Mouse (Mus musculus) heart, embryonic 12.5 days (tissue): ENCODE results near the gene Xirp1. TPM values are rescaled to one million over a fixed set of nuclear protein-coding genes. Genes with fewer than 3 reads are reported as not detected.
"Not testable (repeated sequence)": the region's sequence is repeated elsewhere in the genome, so short reads cannot be mapped to it uniquely, and the experiment has no call there.

Experiments used
- ATAC-seq: fragments of 200-750 bp; cut with Nextera tagmentation; 2 replicates; pipeline ENCODE4 v1.8.0; 2017; ENCODE audit warnings: moderate TSS enrichment, moderate library complexity; ENCODE audit not compliant: insufficient number of reproducible peaks, low FRiP score
- H3K27ac ChIP-seq: fragments of 300-500 bp; sonication (generic); 2 replicates; pipeline ENCODE4 v1.5.1; 2016; ENCODE audit warnings: mild to moderate bottlenecking, moderate library complexity; ENCODE audit not compliant: poor library complexity, severe bottlenecking
- H3K27me3 ChIP-seq: fragments of 300-500 bp; sonication (generic); replicated peaks from 2 replicates; pipeline ENCODE4 v1.6.1; 2016; ENCODE audit warnings: mild to moderate bottlenecking, moderate library complexity
- H3K36me3 ChIP-seq: fragments of 300-500 bp; sonication (generic); 2 replicates; pipeline ENCODE4 v1.6.1; 2016; ENCODE audit warnings: mild to moderate bottlenecking, moderate library complexity
- H3K4me1 ChIP-seq: fragments of 300-500 bp; sonication (generic); replicated peaks from 2 replicates; pipeline ENCODE4 v1.6.1; 2016; ENCODE audit warnings: mild to moderate bottlenecking
- H3K4me2 ChIP-seq: fragments of 300-500 bp; sonication (generic); 2 replicates; pipeline ENCODE4 v1.6.1; 2016; ENCODE audit warnings: mild to moderate bottlenecking, moderate library complexity
- H3K4me3 ChIP-seq: fragments of 300-500 bp; sonication (generic); 2 replicates; pipeline ENCODE4 v1.5.1; 2016; ENCODE audit warnings: mild to moderate bottlenecking
- H3K9ac ChIP-seq: fragments of 300-500 bp; sonication (generic); 2 replicates; pipeline ENCODE4 v1.6.1; 2016; ENCODE audit warnings: mild to moderate bottlenecking, moderate library complexity
- H3K9me3 ChIP-seq: fragments of 300-500 bp; sonication (generic); replicated peaks from 2 replicates; pipeline ENCODE4 v1.6.1; 2016; ENCODE audit warnings: mild to moderate bottlenecking, moderate library complexity
- WGBS: fragments of 180-500 bp; shearing (Covaris S2); methylation state at CpG from one replicate; pipeline ENCODE4 v1.1.7; 2016; 5-methylcytosine and 5-hydroxymethylcytosine counted together
- polyA plus RNA-seq: library from polyadenylated mRNA; unstranded; fragments of >200 nt; fragmentation: Nextera tagmentation; extraction: Ambion mirVana; gene quantifications from 2 replicates; pipeline ENCODE4 v1.2.1, GENCODE M21; 2016

Gene Xirp1
- polyA plus RNA-seq, 1 experiment from 2014 or later = 82.9 TPM

DNA sequence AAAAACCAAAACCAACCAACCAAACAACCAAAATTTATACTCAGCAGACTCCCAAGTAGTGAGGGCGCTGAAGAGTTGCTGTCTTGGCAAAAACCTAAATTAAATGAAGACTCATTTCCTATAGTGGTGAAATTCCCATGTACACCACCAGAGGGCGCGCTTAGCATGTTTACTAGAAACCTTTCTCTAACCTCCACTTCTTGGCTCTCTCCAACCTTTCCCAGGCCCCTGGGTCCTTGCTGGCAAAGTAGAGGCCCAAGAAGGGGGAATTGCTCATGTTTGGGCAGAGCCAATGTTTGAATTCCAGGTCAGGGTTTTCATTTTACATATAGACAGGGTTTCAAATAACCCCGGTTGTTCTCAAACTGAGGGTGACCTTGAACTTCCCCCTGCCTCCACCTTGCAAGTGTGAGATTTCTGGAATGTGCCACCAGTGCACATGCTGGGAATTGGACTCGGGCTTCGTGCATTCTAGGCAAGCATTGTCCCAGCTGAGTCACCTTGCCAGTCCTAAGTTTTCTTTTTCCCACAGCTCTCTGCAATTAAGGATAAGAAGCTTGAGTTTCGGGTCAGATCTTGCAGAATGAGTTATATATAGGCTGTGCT lies 3.0 kb downstream of the Xirp1 start:
- Histone ChIP-seq H3K9ac (peak overlapping the region; percentile 66), H3K4me3 (peak overlapping the region; percentile 68), H3K27me3 (no peaks in the 10 kb centered on the region), H3K36me3 (peaks cover 44% of the 10 kb centered on the region), H3K4me2 (peak overlapping the region; percentile 73), H3K27ac (peak overlapping the region; percentile 99), H3K9me3 (no peaks in the 10 kb centered on the region), H3K4me1 (peaks cover 52% of the 10 kb centered on the region)
- 24% methylated on average over 7 of the region's 7 CpGs for WGBS
- no peak for ATAC-seq

GRCm38 (mm10) chr9:120016956-120017355 lies 6.4 kb downstream of the Xirp1 start:
- ATAC-seq = no peak
- WGBS = 71% methylated on average over 10 of the region's 10 CpGs
- H3K27ac ChIP-seq = no peak overlapping the region
- no peak overlapping the region for H3K4me3 ChIP-seq
- no peaks in the 10 kb centered on the region for H3K27me3 ChIP-seq
- H3K4me2 ChIP-seq = no peak overlapping the region
- H3K9me3 ChIP-seq = no peaks in the 10 kb centered on the region
- H3K36me3 ChIP-seq = peaks cover 77% of the 10 kb centered on the region
- H3K4me1 ChIP-seq = peaks cover 66% of the 10 kb centered on the region
- H3K9ac ChIP-seq = no peak overlapping the region

DNA sequence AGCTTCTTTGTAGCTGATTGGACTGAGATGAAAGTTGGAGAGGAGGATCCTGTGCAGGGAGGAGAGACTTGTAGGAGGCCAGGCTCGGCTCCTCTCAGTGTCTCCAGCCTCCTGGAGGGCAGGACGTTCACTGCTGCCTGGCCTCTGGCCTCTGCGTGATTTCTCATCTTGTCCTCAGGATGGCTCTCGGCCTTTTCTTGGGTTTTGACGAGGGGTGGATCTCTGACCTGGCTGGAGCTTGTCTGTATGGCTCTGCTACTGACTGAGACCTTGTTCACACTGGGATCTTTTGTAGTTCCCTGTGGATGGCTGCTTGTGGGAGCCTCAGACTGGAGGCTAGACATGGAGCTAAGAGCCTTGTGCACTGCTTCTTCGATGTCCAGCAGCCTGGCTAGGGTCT lies 8.6 kb downstream of the Xirp1 start:
- no peaks in the 10 kb centered on the region for H3K9me3 ChIP-seq
- WGBS = 60% methylated on average over 6 of the region's 6 CpGs
- H3K27me3 ChIP-seq = no peaks in the 10 kb centered on the region
- no peak overlapping the region for H3K9ac ChIP-seq
- H3K4me2 ChIP-seq = no peak overlapping the region
- H3K27ac ChIP-seq = no peak overlapping the region
- H3K4me1 ChIP-seq = peaks cover 66% of the 10 kb centered on the region
- H3K36me3 ChIP-seq = peaks cover 76% of the 10 kb centered on the region
- no peak for ATAC-seq
- no peak overlapping the region for H3K4me3 ChIP-seq

GRCm38 (mm10) chr9:120013251-120013820 lies 10.1 kb downstream of the Xirp1 start:
- WGBS = 65% methylated on average over 11 of the region's 11 CpGs
- Histone ChIP-seq H3K4me3 (no peak overlapping the region), H3K4me2 (no peak overlapping the region), H3K27ac (0 out of 2 replicates have a peak overlapping the region, but pooled peaks have one; percentile 23), H3K9me3 (no peaks in the 10 kb centered on the region), H3K27me3 (no peaks in the 10 kb centered on the region), H3K4me1 (peaks cover 62% of the 10 kb centered on the region), H3K36me3 (peaks cover 62% of the 10 kb centered on the region), H3K9ac (no peak overlapping the region)
- no peak for ATAC-seq

- no peak overlapping the region for H3K4me3 ChIP-seq
- H3K9ac ChIP-seq = no peak overlapping the region
- H3K4me1 ChIP-seq = peaks cover 62% of the 10 kb centered on the region
- no peaks in the 10 kb centered on the region for H3K27me3 ChIP-seq
- 0 out of 2 replicates have a peak overlapping the region, but pooled peaks have one; percentile 29 for H3K27ac ChIP-seq
- H3K4me2 ChIP-seq = no peak overlapping the region
- peaks cover 4% of the 10 kb centered on the region; the same call in 1 of the 2 replicates for H3K9me3 ChIP-seq
- no peak for ATAC-seq
- 74% methylated on average over 5 of the region's 5 CpGs for WGBS
- peaks cover 56% of the 10 kb centered on the region for H3K36me3 ChIP-seq
Measured at GRCm38 (mm10) chr9:120012781-120013180, 10.6 kb downstream of the Xirp1 start.

- ATAC-seq, H3K27ac ChIP-seq, H3K9ac ChIP-seq, H3K4me2 ChIP-seq, H3K27me3 ChIP-seq, H3K4me3 ChIP-seq, H3K9me3 ChIP-seq: not testable (repeated sequence)
- 83% methylated on average over 6 of the region's 6 CpGs for WGBS
- H3K4me1 ChIP-seq = peaks cover 58% of the 10 kb centered on the region
- H3K36me3 ChIP-seq = peaks cover 50% of the 10 kb centered on the region
Measured at GRCm38 (mm10) chr9:120012161-120012560, 11.2 kb downstream of the Xirp1 start.

DNA sequence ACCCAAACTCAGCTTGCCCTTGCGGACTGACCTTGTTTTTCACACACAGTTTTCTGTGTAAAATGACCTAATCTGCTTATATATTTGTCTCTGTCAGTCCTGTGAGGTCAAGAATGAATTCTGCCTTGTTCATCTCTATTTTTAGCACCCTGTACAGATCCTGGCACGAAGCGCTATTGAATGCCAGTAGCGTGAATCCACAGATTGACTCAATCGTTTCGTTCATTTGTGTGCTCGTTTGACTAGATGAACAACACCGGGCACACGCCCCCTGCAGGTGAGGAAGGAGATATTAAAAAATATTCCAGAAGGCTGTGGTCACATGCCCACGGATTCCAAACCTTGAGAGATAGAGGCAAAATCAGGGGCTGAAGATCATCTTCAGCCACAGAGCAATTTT lies 11.9 kb downstream of the Xirp1 start:
- peak; percentile 68 for ATAC-seq
- peak overlapping the region; percentile 88 for H3K27ac ChIP-seq
- H3K9ac ChIP-seq = no peak overlapping the region
- peak overlapping the region; percentile 93 for H3K4me2 ChIP-seq
- H3K27me3 ChIP-seq = no peaks in the 10 kb centered on the region
- H3K4me1 ChIP-seq = peaks cover 52% of the 10 kb centered on the region
- H3K4me3 ChIP-seq = peak overlapping the region; percentile 49
- peaks cover 7% of the 10 kb centered on the region; the same call in 1 of the 2 replicates for H3K9me3 ChIP-seq
- peaks cover 44% of the 10 kb centered on the region for H3K36me3 ChIP-seq
- WGBS = under 1% methylated on average over 10 of the region's 10 CpGs

GRCm38 (mm10) chr9:120010781-120011511 lies 12.5 kb downstream of the Xirp1 start:
- peak; percentile 96 for ATAC-seq
- Histone ChIP-seq H3K36me3 (peaks cover 38% of the 10 kb centered on the region), H3K9me3 (peaks cover 7% of the 10 kb centered on the region; the same call in 1 of the 2 replicates), H3K9ac (no peak overlapping the region), H3K27ac (peak overlapping the region; percentile 88), H3K4me3 (peak overlapping the region; percentile 49), H3K27me3 (no peaks in the 10 kb centered on the region), H3K4me2 (peak overlapping the region; percentile 93), H3K4me1 (peaks cover 46% of the 10 kb centered on the region)
- WGBS = 2% methylated on average over 56 of the region's 60 CpGs

DNA sequence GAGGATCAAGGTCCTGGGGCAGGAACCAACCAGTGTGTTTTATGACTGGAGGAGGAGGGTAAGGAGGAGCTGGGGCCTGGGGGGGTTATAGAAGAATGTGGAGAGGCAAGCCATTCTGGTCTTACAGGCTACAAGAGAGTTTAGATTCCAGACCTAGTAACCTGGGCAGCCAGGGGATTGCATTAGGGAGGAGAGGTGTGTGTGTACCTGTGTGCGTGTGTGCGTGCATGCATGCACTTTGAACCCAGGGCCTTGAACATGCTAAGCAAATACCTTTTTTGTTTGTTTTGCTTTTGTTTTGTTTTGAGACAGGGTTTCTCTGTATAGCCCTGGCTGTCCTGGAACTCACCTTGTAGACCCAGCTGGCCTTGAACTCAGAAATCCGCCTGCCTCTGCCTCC lies 13.5 kb downstream of the Xirp1 start:
- WGBS = 86% methylated on average over 3 of the region's 3 CpGs
- H3K4me3 ChIP-seq = no peak overlapping the region
- no peak overlapping the region for H3K9ac ChIP-seq
- H3K9me3 ChIP-seq = peaks cover 7% of the 10 kb centered on the region; the same call in 1 of the 2 replicates
- H3K4me1 ChIP-seq = peaks cover 35% of the 10 kb centered on the region
- H3K27me3 ChIP-seq = no peaks in the 10 kb centered on the region
- H3K4me2 ChIP-seq = no peak overlapping the region
- peaks cover 27% of the 10 kb centered on the region for H3K36me3 ChIP-seq
- H3K27ac ChIP-seq = no peak overlapping the region
- ATAC-seq = no peak

GRCm38 (mm10) chr9:120009226-120009841 lies 14.1 kb downstream of the Xirp1 start:
- Histone ChIP-seq H3K9me3 (peaks cover 7% of the 10 kb centered on the region; the same call in 1 of the 2 replicates), H3K36me3 (peaks cover 22% of the 10 kb centered on the region), H3K27ac (no peak overlapping the region), H3K4me3 (no peak overlapping the region), H3K9ac (no peak overlapping the region), H3K27me3 (no peaks in the 10 kb centered on the region), H3K4me1 (peaks cover 30% of the 10 kb centered on the region), H3K4me2 (no peak overlapping the region)
- ATAC-seq = no peak
- 74% methylated on average over 7 of the region's 7 CpGs for WGBS

GRCm38 (mm10) chr9:120007833-120008232 lies 15.6 kb downstream of the Xirp1 start:
- Histone ChIP-seq H3K36me3 (peaks cover 7% of the 10 kb centered on the region), H3K27me3 (no peaks in the 10 kb centered on the region), H3K4me2 (no peak overlapping the region), H3K9me3 (peaks cover 7% of the 10 kb centered on the region; the same call in 1 of the 2 replicates), H3K27ac (no peak overlapping the region), H3K4me1 (peaks cover 15% of the 10 kb centered on the region), H3K4me3 (no peak overlapping the region), H3K9ac (no peak overlapping the region)
- ATAC-seq = no peak
- WGBS = 90% methylated on average over 1 of the region's 1 CpGs
